Comparison of ENCODE assay signal across 9 mouse cellular contexts in genomic region chr16:87249903-87250302, GRCm38 (mm10).
A peak's percentile ranks its signal among the peaks of the same experiment; 100 is the strongest.
DNase-seq lines count a peak whose midpoint lies in the region; ATAC-seq and TF ChIP-seq lines count a peak whose summit lies in the region.
"Had no signal": no experiment of that assay in that cellular context is flagged by ENCODE, and none has a peak within 500 bp of the region (broad histone marks: within the 10 kb centered on the region; RNA-seq: fewer than 3 reads in every experiment).

No protein-coding gene starts in this region.

- no peaks in the 10 kb centered on the region for H3K36me3 ChIP-seq in heart, embryonic 15.5 days
- H3K36me3 ChIP-seq in G1E (replicated peaks): no peaks in the 10 kb centered on the region
- no peaks in the 10 kb centered on the region for H3K36me3 ChIP-seq in forebrain, postnatal 0 days (ENCODE audit: insufficient read depth)

- H3K4me1 ChIP-seq in heart, embryonic 15.5 days (replicated peaks): peaks cover 34% of the 10 kb centered on the region
- H3K4me1 ChIP-seq in G1E (ENCODE audit: insufficient read depth, low read depth, low read length): no peaks in the 10 kb centered on the region; the same call in 1 of the 2 replicates
- no peaks in the 10 kb centered on the region for H3K4me1 ChIP-seq in forebrain, postnatal 0 days (ENCODE audit: insufficient read depth)

- WGBS in heart, embryonic 15.5 days: 29% methylated on average over 7 of the region's 7 CpGs
- WGBS in forebrain, postnatal 0 days: 25% methylated on average over 7 of the region's 7 CpGs

- no peaks in the 10 kb centered on the region for H3K27me3 ChIP-seq in heart, embryonic 15.5 days
- H3K27me3 ChIP-seq in G1E (ENCODE audit: insufficient read depth, low read length): no peaks in the 10 kb centered on the region
- no peaks in the 10 kb centered on the region for H3K27me3 ChIP-seq in forebrain, postnatal 0 days (ENCODE audit: insufficient read depth, low read length)

- TF ChIP-seq CTCF in G1E (IDR thresholded peaks at IDR 0.05; ENCODE audit: low read depth, low read length): peak; percentile 30; the same call in 1 of the 2 replicates
- TF ChIP-seq CTCF in forebrain, postnatal 0 days (IDR thresholded peaks at IDR 0.05; ENCODE audit: low read depth): peak; percentile 70

- DNase-seq in heart, adult 8-10 months (ENCODE audit: low spot score): no peak
- DNase-seq in 3T3-L1 (ENCODE audit: low read depth, low spot score): peak; percentile 80
- DNase-seq in G1E (ENCODE audit: low spot score): no peak
- peak; percentile 72 for DNase-seq in forebrain, postnatal 0 days
- peak; percentile 53 for DNase-seq in lung, postnatal 10 days
- no peak for DNase-seq in right cerebral cortex, postnatal 36 days (ENCODE audit: low spot score in 2 of 2)
- no peak for DNase-seq in adrenal gland, adult 8-10 months

- H3K4me3 ChIP-seq in heart, embryonic 15.5 days: no peak overlapping the region
- H3K4me3 ChIP-seq in G1E (ENCODE audit: low read depth, low read length): no peak overlapping the region
- no peak overlapping the region for H3K4me3 ChIP-seq in forebrain, postnatal 0 days (ENCODE audit: low read depth, low read length)
- H3K4me3 ChIP-seq: erythroblast, embryonic 14.5 days had no signal

- no peak overlapping the region for H3K4me2 ChIP-seq in heart, embryonic 15.5 days
- H3K4me2 ChIP-seq in forebrain, postnatal 0 days (ENCODE audit: low read depth): no peak overlapping the region

- H3K9me3 ChIP-seq in heart, embryonic 15.5 days (replicated peaks): no peaks in the 10 kb centered on the region
- H3K9me3 ChIP-seq in G1E (replicated peaks): no peaks in the 10 kb centered on the region
- H3K9me3 ChIP-seq in forebrain, postnatal 0 days (ENCODE audit: low read length): no peaks in the 10 kb centered on the region

- no peak overlapping the region for H3K9ac ChIP-seq in heart, embryonic 15.5 days
- H3K9ac ChIP-seq in forebrain, postnatal 0 days: no peak overlapping the region

- H3K27ac ChIP-seq in heart, embryonic 15.5 days: peak overlapping the region; percentile 62
- H3K27ac ChIP-seq in forebrain, postnatal 0 days (ENCODE audit: low read depth, low read length): no peak overlapping the region

- no peak for ATAC-seq in heart, embryonic 15.5 days (replicated peaks; ENCODE audit: insufficient number of reproducible peaks, insufficient read depth, low FRiP score, low read depth)
- ATAC-seq in G1E (ENCODE audit: extremely low read depth, insufficient number of reproducible peaks, low FRiP score, poor library complexity, severe bottlenecking): peak; percentile 57; the same call in 1 of the 2 replicates
- peak; percentile 54; the same call in 1 of the 2 replicates for ATAC-seq in forebrain, postnatal 0 days

Comparison
In these comparisons a context has a peak if more than half of its experiments do, and no peak if none do; other contexts are left out.
1. DNase-seq: peak in 3T3-L1 (single experiment), forebrain, postnatal 0 days (single experiment) and lung, postnatal 10 days (single experiment); none in heart, adult 8-10 months (single experiment), G1E (single experiment), right cerebral cortex, postnatal 36 days (0 of 2) and adrenal gland, adult 8-10 months (single experiment).